29 mouse cellular contexts compared by ENCODE assay signal in genomic region chr1:71735606-71736005, GRCm38 (mm10).
A peak's percentile ranks its signal among the peaks of the same experiment; 100 is the strongest.
DNase-seq lines count a peak whose midpoint lies in the region; ATAC-seq lines count a peak whose summit lies in the region.
"Had no signal": no experiment of that assay in that cellular context is flagged by ENCODE, and none has a peak within 500 bp of the region (broad histone marks: within the 10 kb centered on the region; RNA-seq: fewer than 3 reads in every experiment).

No protein-coding gene starts in this region.

- 60% methylated on average over 3 of the region's 3 CpGs for WGBS in heart, embryonic 10.5 days
- WGBS in liver, embryonic 16.5 days (ENCODE audit: insufficient replicate concordance), result 44% methylated on average over 3 of the region's 3 CpGs
- 48% methylated on average over 3 of the region's 3 CpGs for WGBS in liver, embryonic 11.5 days
- WGBS in intestine, embryonic 15.5 days, result 66% methylated on average over 3 of the region's 3 CpGs
- WGBS in midbrain, embryonic 15.5 days, result 76% methylated on average over 3 of the region's 3 CpGs
- 86% methylated on average over 3 of the region's 3 CpGs for WGBS in midbrain, embryonic 13.5 days

- no peak overlapping the region for H3K9ac ChIP-seq in liver, embryonic 16.5 days (ENCODE audit: low read depth, low read length)
- H3K9ac ChIP-seq in liver, embryonic 11.5 days (ENCODE audit: low read depth, low read length), result no peak overlapping the region
- no peak overlapping the region for H3K9ac ChIP-seq in intestine, embryonic 15.5 days
- H3K9ac ChIP-seq in midbrain, embryonic 15.5 days, result no peak overlapping the region
- H3K9ac ChIP-seq in midbrain, embryonic 13.5 days (replicated peaks), result no peak overlapping the region
- H3K9ac ChIP-seq: embryonic facial prominence, embryonic 12.5 days; hindbrain, embryonic 15.5 days had no signal

- ATAC-seq in liver, embryonic 16.5 days (ENCODE audit: low read depth), result 0 out of 2 replicates have a peak, but pooled peaks have one; percentile 7
- ATAC-seq in liver, embryonic 11.5 days (replicated peaks; ENCODE audit: low FRiP score), result no peak
- peak; percentile 73 for ATAC-seq in intestine, embryonic 15.5 days
- peak; percentile 45; the same call in 1 of the 2 replicates for ATAC-seq in monocyte, adult 5-6 weeks (replicated peaks; ENCODE audit: insufficient number of reproducible peaks, low FRiP score, low TSS enrichment, poor library complexity, severe bottlenecking)
- ATAC-seq in midbrain, embryonic 15.5 days (replicated peaks), result no peak
- ATAC-seq in midbrain, embryonic 13.5 days, result no peak
- ATAC-seq: forebrain, embryonic 14.5 days; inflammation-experienced regulatory T-cells, adult 6 months; Patski had no signal

- H3K4me1 ChIP-seq in heart, embryonic 10.5 days, result 0 out of 2 replicates have a peak, but pooled peaks cover 3% of the 10 kb centered on the region
- H3K4me1 ChIP-seq in liver, embryonic 16.5 days (ENCODE audit: control insufficient read depth, low read depth, low read length), result peaks cover 2% of the 10 kb centered on the region; the same call in 1 of the 2 replicates
- H3K4me1 ChIP-seq in liver, embryonic 11.5 days (replicated peaks; ENCODE audit: control insufficient read depth, insufficient read depth, low read length), result peaks cover 6% of the 10 kb centered on the region
- no peaks in the 10 kb centered on the region for H3K4me1 ChIP-seq in intestine, embryonic 15.5 days (replicated peaks)
- H3K4me1 ChIP-seq in midbrain, embryonic 15.5 days, result no peaks in the 10 kb centered on the region
- no peaks in the 10 kb centered on the region for H3K4me1 ChIP-seq in midbrain, embryonic 13.5 days (replicated peaks)
- H3K4me1 ChIP-seq: hindbrain, embryonic 15.5 days had no signal

- no peak overlapping the region for H3K4me3 ChIP-seq in heart, embryonic 10.5 days
- no peak overlapping the region for H3K4me3 ChIP-seq in liver, embryonic 16.5 days (ENCODE audit: low read depth, low read length)
- H3K4me3 ChIP-seq in liver, embryonic 11.5 days (ENCODE audit: low read depth, low read length), result no peak overlapping the region
- H3K4me3 ChIP-seq in intestine, embryonic 15.5 days (replicated peaks), result no peak overlapping the region
- no peak overlapping the region for H3K4me3 ChIP-seq in midbrain, embryonic 15.5 days
- no peak overlapping the region for H3K4me3 ChIP-seq in midbrain, embryonic 13.5 days (replicated peaks)
- H3K4me3 ChIP-seq: embryonic facial prominence, embryonic 12.5 days; heart, adult 2 months; hindbrain, embryonic 10.5 days; hindbrain, embryonic 15.5 days had no signal

- H3K36me3 ChIP-seq in heart, embryonic 10.5 days, result no peaks in the 10 kb centered on the region
- H3K36me3 ChIP-seq in liver, embryonic 16.5 days (ENCODE audit: control insufficient read depth, insufficient read depth), result no peaks in the 10 kb centered on the region
- no peaks in the 10 kb centered on the region for H3K36me3 ChIP-seq in liver, embryonic 11.5 days (ENCODE audit: control insufficient read depth, insufficient read depth, low read length)
- H3K36me3 ChIP-seq in intestine, embryonic 15.5 days, result no peaks in the 10 kb centered on the region
- no peaks in the 10 kb centered on the region for H3K36me3 ChIP-seq in midbrain, embryonic 15.5 days (replicated peaks)
- no peaks in the 10 kb centered on the region for H3K36me3 ChIP-seq in midbrain, embryonic 13.5 days
- H3K36me3 ChIP-seq: embryonic facial prominence, embryonic 12.5 days; hindbrain, embryonic 10.5 days; hindbrain, embryonic 15.5 days had no signal

- H3K27ac ChIP-seq in heart, embryonic 10.5 days, result peak overlapping the region; percentile 25; the same call in 1 of the 2 replicates
- H3K27ac ChIP-seq in liver, embryonic 16.5 days (ENCODE audit: low read length), result no peak overlapping the region
- no peak overlapping the region for H3K27ac ChIP-seq in liver, embryonic 11.5 days (ENCODE audit: low read depth, low read length)
- no peak overlapping the region for H3K27ac ChIP-seq in intestine, embryonic 15.5 days
- no peak overlapping the region for H3K27ac ChIP-seq in midbrain, embryonic 15.5 days
- H3K27ac ChIP-seq in midbrain, embryonic 13.5 days, result no peak overlapping the region
- H3K27ac ChIP-seq: embryonic facial prominence, embryonic 12.5 days; heart, adult 2 months; hindbrain, embryonic 10.5 days; hindbrain, embryonic 15.5 days; kidney, postnatal 0 days had no signal

- no peaks in the 10 kb centered on the region for H3K9me3 ChIP-seq in heart, embryonic 10.5 days
- no peaks in the 10 kb centered on the region for H3K9me3 ChIP-seq in liver, embryonic 16.5 days (replicated peaks; ENCODE audit: control insufficient read depth, low read length)
- no peaks in the 10 kb centered on the region for H3K9me3 ChIP-seq in liver, embryonic 11.5 days (ENCODE audit: control insufficient read depth, low read length)
- no peaks in the 10 kb centered on the region for H3K9me3 ChIP-seq in intestine, embryonic 15.5 days
- no peaks in the 10 kb centered on the region for H3K9me3 ChIP-seq in midbrain, embryonic 15.5 days
- H3K9me3 ChIP-seq in midbrain, embryonic 13.5 days, result no peaks in the 10 kb centered on the region
- H3K9me3 ChIP-seq: embryonic facial prominence, embryonic 12.5 days; hindbrain, embryonic 10.5 days; hindbrain, embryonic 15.5 days had no signal

- no peak overlapping the region for H3K4me2 ChIP-seq in liver, embryonic 16.5 days (ENCODE audit: low read depth, low read length)
- H3K4me2 ChIP-seq in liver, embryonic 11.5 days, result no peak overlapping the region
- H3K4me2 ChIP-seq in intestine, embryonic 15.5 days (replicated peaks), result no peak overlapping the region
- H3K4me2 ChIP-seq in midbrain, embryonic 15.5 days, result no peak overlapping the region
- H3K4me2 ChIP-seq in midbrain, embryonic 13.5 days (replicated peaks), result no peak overlapping the region
- H3K4me2 ChIP-seq: embryonic facial prominence, embryonic 12.5 days; hindbrain, embryonic 15.5 days; midbrain, embryonic 11.5 days had no signal

- no peak for DNase-seq in heart, embryonic 10.5 days (ENCODE audit: low spot score)
- no peak for DNase-seq in heart, adult 9 months (ENCODE audit: low spot score in 2 of 2)
- no peak for DNase-seq in liver, embryonic 11.5 days (ENCODE audit: low spot score)
- DNase-seq: adrenal gland, postnatal 36 days; cerebellum, adult 8-10 months; cerebellum, postnatal 36 days; gastrocnemius, postnatal 14 days; heart, adult 2 months; heart, postnatal 14 days; layer of hippocampus, postnatal 36 days; liver; lung, adult 18-20 months; lung, postnatal 10 days; retina, postnatal 1 day; right cerebral cortex, postnatal 14 days; thymus, postnatal 25 days had no signal

- no peaks in the 10 kb centered on the region for H3K27me3 ChIP-seq in heart, embryonic 10.5 days (ENCODE audit: insufficient read depth, poor library complexity, severe bottlenecking)
- no peaks in the 10 kb centered on the region for H3K27me3 ChIP-seq in liver, embryonic 16.5 days (ENCODE audit: control insufficient read depth, insufficient read depth, low read depth, low read length)
- no peaks in the 10 kb centered on the region for H3K27me3 ChIP-seq in liver, embryonic 11.5 days (replicated peaks; ENCODE audit: control insufficient read depth, insufficient read depth, low read length)
- H3K27me3 ChIP-seq in intestine, embryonic 15.5 days (replicated peaks), result no peaks in the 10 kb centered on the region
- H3K27me3 ChIP-seq in midbrain, embryonic 15.5 days (replicated peaks), result no peaks in the 10 kb centered on the region
- no peaks in the 10 kb centered on the region for H3K27me3 ChIP-seq in midbrain, embryonic 13.5 days
- H3K27me3 ChIP-seq: embryonic facial prominence, embryonic 12.5 days; hindbrain, embryonic 15.5 days; Patski had no signal

Comparison
In these comparisons a context has a peak if more than half of its experiments do, and no peak if none do; other contexts are left out.
1. ATAC-seq: peak in liver, embryonic 16.5 days (single experiment), intestine, embryonic 15.5 days (single experiment) and monocyte, adult 5-6 weeks (single experiment); none in liver, embryonic 11.5 days (single experiment), midbrain, embryonic 15.5 days (single experiment) and midbrain, embryonic 13.5 days (single experiment).